Mouse (Mus musculus) midbrain, embryonic 16.5 days (tissue): ENCODE data around the gene Tagap. TPM values are rescaled to one million over a fixed set of nuclear protein-coding genes. Genes with fewer than 3 reads are reported as not detected.
"Not testable (repeated sequence)": the region's sequence is repeated elsewhere in the genome, so short reads cannot be mapped to it uniquely, and the experiment has no call there.

Experiments
- ATAC-seq: fragments of 200-750 bp; cut with Nextera tagmentation; 2 replicates; pipeline ENCODE4 v1.8.0; 2017; ENCODE audit warnings: moderate TSS enrichment
- H3K27ac ChIP-seq: fragments of 300-500 bp; sonication (generic); 2 replicates; pipeline ENCODE4 v1.5.1; 2014; ENCODE audit warnings: mild to moderate bottlenecking, low read length, mixed read lengths
- H3K27me3 ChIP-seq: fragments of 300-500 bp; sonication (generic); 2 replicates; pipeline ENCODE4 v1.6.1; 2014; ENCODE audit warnings: low read depth, low read length, mixed read lengths; ENCODE audit not compliant: control insufficient read depth, insufficient read depth
- H3K36me3 ChIP-seq: fragments of 300-500 bp; sonication (generic); 2 replicates; pipeline ENCODE4 v1.6.1; 2014; ENCODE audit warnings: mild to moderate bottlenecking, low read length, moderate library complexity, mixed read lengths; ENCODE audit not compliant: control insufficient read depth, insufficient read depth
- H3K4me1 ChIP-seq: fragments of 300-500 bp; sonication (generic); 2 replicates; pipeline ENCODE4 v1.6.1; 2014; ENCODE audit warnings: mild to moderate bottlenecking, low read length, mixed read lengths; ENCODE audit not compliant: control insufficient read depth, insufficient read depth
- H3K4me2 ChIP-seq: fragments of 300-500 bp; sonication (generic); 2 replicates; pipeline ENCODE4 v1.6.1; 2014; ENCODE audit warnings: mild to moderate bottlenecking, low read length, mixed read lengths
- H3K4me3 ChIP-seq: fragments of 300-500 bp; sonication (generic); 2 replicates; pipeline ENCODE4 v1.5.1; 2014; ENCODE audit warnings: low read depth, mild to moderate bottlenecking, low read length, moderate library complexity, mixed read lengths
- H3K9ac ChIP-seq: fragments of 300-500 bp; sonication (generic); 2 replicates; pipeline ENCODE4 v1.6.1; 2014; ENCODE audit warnings: low read depth, low read length, mixed read lengths
- H3K9me3 ChIP-seq: fragments of 300-500 bp; sonication (generic); replicated peaks from 2 replicates; pipeline ENCODE4 v1.6.1; 2014; ENCODE audit warnings: mild to moderate bottlenecking, low read length, mixed read lengths; ENCODE audit not compliant: control insufficient read depth, poor library complexity, severe bottlenecking
- WGBS: fragments of 180-500 bp; shearing (Covaris S2); extraction: QIAGEN DNeasy Blood & Tissue Kit; methylation state at CpG from one replicate; pipeline ENCODE4 v1.1.7; 2014; 5-methylcytosine and 5-hydroxymethylcytosine counted together
- polyA plus RNA-seq: library from polyadenylated mRNA; unstranded; fragments of >200 nt; fragmentation: Nextera tagmentation; extraction: Ambion mirVana; gene quantifications from 2 replicates; pipeline ENCODE4 v1.2.1, GENCODE M21; 2015

Gene Tagap
- polyA plus RNA-seq, 1 experiment from 2014 or later: 0.48 TPM

GRCm38 (mm10) chr17:7924185-7924725 lies 1.5 kb upstream of the Tagap start:
- WGBS: 90% methylated on average over 13 of the region's 13 CpGs
- H3K9ac ChIP-seq: no peak overlapping the region
- H3K4me1 ChIP-seq: no peaks in the 10 kb centered on the region
- H3K27me3 ChIP-seq: no peaks in the 10 kb centered on the region
- no peak for ATAC-seq
- no peak overlapping the region for H3K4me2 ChIP-seq
- no peaks in the 10 kb centered on the region for H3K9me3 ChIP-seq
- no peak overlapping the region for H3K4me3 ChIP-seq
- no peaks in the 10 kb centered on the region for H3K36me3 ChIP-seq
- no peak overlapping the region for H3K27ac ChIP-seq

- no peaks in the 10 kb centered on the region for H3K36me3 ChIP-seq
- H3K9me3 ChIP-seq: no peaks in the 10 kb centered on the region
- no peaks in the 10 kb centered on the region; the same call in 1 of the 2 replicates for H3K4me1 ChIP-seq
- H3K27me3 ChIP-seq: no peaks in the 10 kb centered on the region
- H3K4me3 ChIP-seq: no peak overlapping the region
- H3K9ac ChIP-seq: no peak overlapping the region
- no peak overlapping the region for H3K27ac ChIP-seq
- ATAC-seq: no peak
- WGBS: 70% methylated on average over 24 of the region's 24 CpGs
- no peak overlapping the region for H3K4me2 ChIP-seq
These were observed 2.1 kb downstream of the Tagap start for GRCm38 (mm10) chr17:7927582-7928535.

GRCm38 (mm10) chr17:7928662-7929061 lies 2.9 kb downstream of the Tagap start:
- Histone ChIP-seq H3K36me3 (no peaks in the 10 kb centered on the region), H3K27ac (no peak overlapping the region), H3K4me2 (no peak overlapping the region), H3K4me3 (no peak overlapping the region), H3K4me1 (no peaks in the 10 kb centered on the region; the same call in 1 of the 2 replicates), H3K9ac (no peak overlapping the region), H3K9me3 (no peaks in the 10 kb centered on the region), H3K27me3 (no peaks in the 10 kb centered on the region)
- WGBS: 85% methylated on average over 6 of the region's 6 CpGs
- ATAC-seq: no peak

GRCm38 (mm10) chr17:7929279-7929678 lies 3.5 kb downstream of the Tagap start:
- Histone ChIP-seq H3K27me3 (no peaks in the 10 kb centered on the region), H3K4me2 (no peak overlapping the region), H3K36me3 (no peaks in the 10 kb centered on the region), H3K9ac (no peak overlapping the region), H3K4me3 (no peak overlapping the region), H3K9me3 (no peaks in the 10 kb centered on the region), H3K27ac (no peak overlapping the region), H3K4me1 (no peaks in the 10 kb centered on the region; the same call in 1 of the 2 replicates)
- 33% methylated on average over 8 of the region's 8 CpGs for WGBS
- no peak for ATAC-seq

GRCm38 (mm10) chr17:7931096-7931990 lies 5.5 kb downstream of the Tagap start:
- 69% methylated on average over 13 of the region's 13 CpGs for WGBS
- no peaks in the 10 kb centered on the region for H3K36me3 ChIP-seq
- no peak for ATAC-seq

GRCm38 (mm10) chr17:7932121-7932520 lies 6.3 kb downstream of the Tagap start:
- H3K4me1 ChIP-seq, H3K9me3 ChIP-seq, ATAC-seq, H3K36me3 ChIP-seq, H3K27me3 ChIP-seq, H3K4me2 ChIP-seq, H3K27ac ChIP-seq, H3K9ac ChIP-seq, H3K4me3 ChIP-seq: not testable (repeated sequence)
- 76% methylated on average over 4 of the region's 8 CpGs for WGBS

More at GRCm38 (mm10) chr17:7931096-7931990, 5.5 kb downstream of the Tagap start:
- peak overlapping the region; percentile 37; the same call in 1 of the 2 replicates for H3K27ac ChIP-seq
- H3K9ac ChIP-seq: no peak overlapping the region
- H3K4me1 ChIP-seq: no peaks in the 10 kb centered on the region; the same call in 1 of the 2 replicates
- no peaks in the 10 kb centered on the region for H3K27me3 ChIP-seq
- no peak overlapping the region for H3K4me3 ChIP-seq
- no peaks in the 10 kb centered on the region for H3K9me3 ChIP-seq
- H3K4me2 ChIP-seq: no peak overlapping the region

GRCm38 (mm10) chr17:7939640-7940039 lies 13.8 kb downstream of the Tagap start:
- no peak overlapping the region for H3K4me3 ChIP-seq
- no peak overlapping the region for H3K27ac ChIP-seq
- H3K4me1 ChIP-seq: no peaks in the 10 kb centered on the region; the same call in 1 of the 2 replicates
- no peaks in the 10 kb centered on the region for H3K27me3 ChIP-seq
- ATAC-seq: no peak
- H3K9me3 ChIP-seq: no peaks in the 10 kb centered on the region
- H3K9ac ChIP-seq: no peak overlapping the region
- no peak overlapping the region for H3K4me2 ChIP-seq
- 60% methylated on average over 8 of the region's 8 CpGs for WGBS
- no peaks in the 10 kb centered on the region for H3K36me3 ChIP-seq

- Histone ChIP-seq H3K27ac (peak within 1 kb of the TSS; percentile 90), H3K9ac (peak within 1 kb of the TSS; percentile 75), H3K4me3 (peak within 1 kb of the TSS; percentile 54), H3K4me2 (peak within 1 kb of the TSS; percentile 64)
- ATAC-seq: peak; percentile 98
- WGBS: 4% methylated on average over 50 of the region's 58 CpGs
- H3K27me3 ChIP-seq, H3K4me1 ChIP-seq, H3K36me3 ChIP-seq, H3K9me3 ChIP-seq: not testable (repeated sequence)
These were observed 19.6 kb downstream of the Tagap start, which contains the start of gene Rsph3a for GRCm38 (mm10) chr17:7945117-7946052. Gene Rsph3a (plus strand): TSS chr17:7945614.
